Mouse (Mus musculus) heart, embryonic 16.5 days (tissue): Measurements from ENCODE around the gene Ccdc191. TPM values are rescaled to one million over a fixed set of nuclear protein-coding genes. Genes with fewer than 3 reads are reported as not detected.

Source experiments
- ATAC-seq: fragments of 200-750 bp; cut with Nextera tagmentation; replicated peaks from 2 replicates; pipeline ENCODE4 v1.8.0; 2017; ENCODE audit warnings: moderate number of reproducible peaks; ENCODE audit not compliant: insufficient read depth, low FRiP score; ENCODE audit errors: extremely low read depth
- H3K27ac ChIP-seq: fragments of 300-500 bp; sonication (generic); 2 replicates; pipeline ENCODE4 v1.5.1; 2014; ENCODE audit warnings: mild to moderate bottlenecking, low read length, control low read depth, moderate library complexity
- H3K27me3 ChIP-seq: fragments of 300-500 bp; sonication (generic); 2 replicates; pipeline ENCODE4 v1.6.1; 2014; ENCODE audit warnings: low read length, mixed read lengths; ENCODE audit not compliant: control insufficient read depth, insufficient read depth
- H3K36me3 ChIP-seq: fragments of 300-500 bp; sonication (generic); 2 replicates; pipeline ENCODE4 v1.6.1; 2014; ENCODE audit not compliant: control insufficient read depth, insufficient read depth
- H3K4me1 ChIP-seq: fragments of 300-500 bp; sonication (generic); 2 replicates; pipeline ENCODE4 v1.6.1; 2014; ENCODE audit warnings: low read length, mixed read lengths; ENCODE audit not compliant: control insufficient read depth, insufficient read depth
- H3K4me2 ChIP-seq: fragments of 300-500 bp; sonication (generic); 2 replicates; pipeline ENCODE4 v1.6.1; 2014; ENCODE audit warnings: low read depth, mild to moderate bottlenecking, control low read depth, low read length
- H3K4me3 ChIP-seq: fragments of 300-500 bp; sonication (generic); 2 replicates; pipeline ENCODE4 v1.5.1; 2014; ENCODE audit warnings: mild to moderate bottlenecking, control low read depth, low read length
- H3K9ac ChIP-seq: fragments of 300-500 bp; sonication (generic); 2 replicates; pipeline ENCODE4 v1.6.1; 2014; ENCODE audit warnings: low read length, control low read depth
- H3K9me3 ChIP-seq: fragments of 300-500 bp; sonication (generic); replicated peaks from 2 replicates; pipeline ENCODE4 v1.6.1; 2016; ENCODE audit warnings: low read length; ENCODE audit not compliant: control insufficient read depth
- WGBS: fragments of 180-500 bp; shearing (Covaris S2); extraction: QIAGEN DNeasy Blood & Tissue Kit; methylation state at CpG from one replicate; pipeline ENCODE4 v1.1.7; 2014; 5-methylcytosine and 5-hydroxymethylcytosine counted together
- polyA plus RNA-seq: library from polyadenylated mRNA; unstranded; fragments of >200 nt; fragmentation: Nextera tagmentation; extraction: Ambion mirVana; gene quantifications from 2 replicates; pipeline ENCODE4 v1.2.1, GENCODE M21; 2015

Gene Ccdc191
- polyA plus RNA-seq, 1 experiment from 2014 or later = 8.8 TPM

DNA sequence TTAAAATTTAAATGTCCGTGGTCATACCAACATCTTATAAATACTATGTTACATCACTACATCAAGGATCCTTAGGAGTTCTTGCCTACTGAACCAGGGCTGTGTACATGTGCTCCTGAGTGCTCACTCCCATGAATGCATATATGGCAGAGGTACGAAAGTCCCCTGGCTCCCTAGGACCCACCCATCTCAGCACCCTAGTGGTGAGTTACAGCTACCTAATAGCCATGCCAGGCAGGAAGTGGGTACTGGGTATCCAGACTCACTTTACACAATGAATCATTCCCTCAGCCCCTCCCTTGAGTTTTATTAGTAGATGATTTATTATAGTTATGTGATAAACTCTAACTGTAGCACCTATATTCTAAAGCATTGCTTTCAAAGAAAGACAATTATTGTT, 7.3 kb upstream of the Ccdc191 start:
- H3K4me3 ChIP-seq = no peak overlapping the region
- ATAC-seq = no peak
- peaks cover 6% of the 10 kb centered on the region; the same call in 1 of the 2 replicates for H3K36me3 ChIP-seq
- H3K9me3 ChIP-seq = no peaks in the 10 kb centered on the region
- no peaks in the 10 kb centered on the region for H3K27me3 ChIP-seq
- no peak overlapping the region for H3K27ac ChIP-seq
- H3K4me2 ChIP-seq = no peak overlapping the region
- H3K9ac ChIP-seq = no peak overlapping the region
- H3K4me1 ChIP-seq = no peaks in the 10 kb centered on the region
- 94% methylated on average over 2 of the region's 2 CpGs for WGBS

DNA sequence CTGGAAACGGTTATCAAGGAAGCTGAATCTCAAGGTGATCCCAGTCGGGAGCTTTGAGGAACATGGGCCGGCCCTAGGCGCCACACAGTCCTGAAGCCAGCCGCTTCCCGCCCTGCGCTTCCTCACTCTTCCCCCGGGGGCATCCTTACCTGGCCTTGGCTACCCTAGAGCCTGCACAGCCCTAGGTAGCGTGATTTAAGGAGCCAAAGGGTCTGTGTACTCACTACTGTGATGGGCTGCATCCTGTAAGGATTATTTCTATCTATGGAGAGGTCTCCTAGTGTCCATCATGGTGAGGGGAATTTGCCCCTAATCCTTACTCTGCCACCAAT, 371 bp downstream of the Ccdc191 start:
- Histone ChIP-seq H3K27me3 (no peaks in the 10 kb centered on the region), H3K4me3 (peak overlapping the region; percentile 85), H3K9ac (peak overlapping the region; percentile 91), H3K27ac (peak overlapping the region; percentile 79), H3K9me3 (peaks cover 3% of the 10 kb centered on the region; the same call in 1 of the 2 replicates), H3K4me2 (peak overlapping the region; percentile 84), H3K4me1 (peaks cover 11% of the 10 kb centered on the region; the same call in 1 of the 2 replicates), H3K36me3 (no peaks in the 10 kb centered on the region)
- peak; percentile 92 for ATAC-seq
- WGBS = 0% methylated on average over 9 of the region's 9 CpGs

DNA sequence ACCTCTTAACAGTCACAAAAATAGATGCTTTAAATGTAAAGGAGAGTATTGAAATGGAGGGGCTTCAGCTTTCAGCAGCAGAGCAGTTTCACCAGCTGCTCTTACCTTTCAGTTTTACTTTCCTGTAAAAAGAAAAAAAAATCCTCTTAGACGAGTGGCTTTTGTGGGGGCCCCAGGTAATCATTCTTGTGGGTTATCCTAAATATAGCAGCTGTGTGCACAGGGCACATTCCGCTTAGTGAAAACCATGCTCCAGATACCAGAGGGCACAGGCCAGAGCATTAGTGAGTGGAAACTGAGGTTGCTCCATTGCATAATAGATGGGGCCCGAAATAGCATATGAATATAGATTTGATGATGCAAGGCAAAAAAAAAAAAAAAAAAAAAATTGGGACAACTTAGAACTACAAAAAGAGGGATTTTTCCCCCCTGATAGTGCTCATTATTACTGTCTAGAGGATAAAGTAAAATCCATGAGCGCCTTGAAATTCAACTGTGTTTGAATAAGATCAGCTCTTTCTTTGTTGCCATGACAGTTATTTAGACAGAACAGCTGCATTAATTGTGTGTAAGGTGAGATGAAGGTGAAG, 1.2 kb downstream of the Ccdc191 start:
- Histone ChIP-seq H3K4me3 (peak overlapping the region; percentile 8; the same call in 1 of the 2 replicates), H3K9ac (peak overlapping the region; percentile 91), H3K4me2 (peak overlapping the region; percentile 84), H3K27me3 (no peaks in the 10 kb centered on the region), H3K4me1 (peaks cover 11% of the 10 kb centered on the region; the same call in 1 of the 2 replicates), H3K27ac (peak overlapping the region; percentile 55), H3K36me3 (no peaks in the 10 kb centered on the region), H3K9me3 (peaks cover 3% of the 10 kb centered on the region; the same call in 1 of the 2 replicates)
- 55% methylated on average over 4 of the region's 4 CpGs for WGBS
- no peak for ATAC-seq

DNA sequence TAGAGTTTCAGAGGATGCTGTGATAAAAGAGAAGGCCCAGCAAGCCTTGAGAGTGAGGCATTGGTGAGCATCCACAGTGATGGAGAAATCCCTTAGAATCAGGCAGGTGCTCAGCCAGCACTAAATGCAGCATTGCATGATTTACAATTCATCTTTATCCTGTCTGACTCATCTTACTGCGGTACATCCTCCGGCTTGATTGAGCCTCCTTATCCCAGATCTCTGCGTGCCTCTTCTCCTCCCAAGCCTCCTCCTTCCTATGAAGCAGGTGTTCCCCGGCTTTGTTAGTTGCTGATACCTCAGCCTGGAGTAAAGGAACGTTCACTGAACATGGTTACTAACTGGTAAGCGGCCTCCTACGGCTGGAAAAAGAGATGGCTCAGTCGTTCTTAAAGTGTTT, 4.9 kb downstream of the Ccdc191 start:
- no peaks in the 10 kb centered on the region for H3K9me3 ChIP-seq
- ATAC-seq = no peak
- no peaks in the 10 kb centered on the region for H3K36me3 ChIP-seq
- H3K4me2 ChIP-seq = no peak overlapping the region
- peaks cover 6% of the 10 kb centered on the region; the same call in 1 of the 2 replicates for H3K4me1 ChIP-seq
- H3K27ac ChIP-seq = no peak overlapping the region
- H3K27me3 ChIP-seq = no peaks in the 10 kb centered on the region
- WGBS = 82% methylated on average over 8 of the region's 8 CpGs
- H3K9ac ChIP-seq = no peak overlapping the region
- H3K4me3 ChIP-seq = no peak overlapping the region

DNA sequence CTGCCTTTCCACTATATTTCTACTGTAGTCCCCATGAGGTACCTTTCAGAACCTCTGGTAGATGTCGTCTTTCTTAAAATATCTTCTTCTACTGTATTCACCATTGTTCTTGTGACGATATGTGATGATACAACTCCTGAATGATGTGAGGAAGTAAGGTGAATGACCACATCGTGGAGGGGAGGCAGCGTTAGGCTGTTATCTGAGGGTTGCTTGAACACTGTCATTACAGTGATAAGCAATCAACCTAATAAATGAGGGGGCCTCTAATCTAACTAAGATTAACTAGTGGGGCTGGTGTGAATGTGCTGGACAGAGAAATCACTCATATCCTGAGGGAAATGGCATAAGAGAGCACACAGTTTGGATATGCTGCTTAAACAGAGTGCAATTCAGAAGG, 10.5 kb downstream of the Ccdc191 start:
- H3K4me1 ChIP-seq = no peaks in the 10 kb centered on the region
- WGBS = 55% methylated on average over 4 of the region's 4 CpGs
- H3K4me2 ChIP-seq = no peak overlapping the region
- ATAC-seq = no peak
- no peak overlapping the region for H3K9ac ChIP-seq
- H3K27ac ChIP-seq = no peak overlapping the region
- no peaks in the 10 kb centered on the region for H3K9me3 ChIP-seq
- H3K27me3 ChIP-seq = no peaks in the 10 kb centered on the region
- H3K4me3 ChIP-seq = no peak overlapping the region
- H3K36me3 ChIP-seq = no peaks in the 10 kb centered on the region

DNA sequence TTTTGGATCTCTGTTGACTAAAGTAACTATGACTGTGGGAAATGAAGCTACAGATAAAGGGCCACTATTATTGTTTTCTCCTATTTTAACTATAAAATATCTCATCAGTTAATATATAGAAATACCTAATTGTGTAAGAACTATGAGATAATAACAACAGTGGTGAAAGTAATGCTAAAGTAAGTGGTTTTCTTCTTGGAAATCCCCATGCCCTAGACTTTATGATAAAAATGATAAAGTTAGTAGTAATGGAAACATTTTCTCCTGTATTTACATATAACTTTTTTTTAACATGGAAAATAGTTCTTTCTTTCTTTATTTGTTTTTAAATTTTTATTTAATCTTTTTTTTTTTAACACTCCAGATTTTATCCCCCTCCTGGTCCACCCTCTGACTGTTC, 11.0 kb downstream of the Ccdc191 start:
- no peak overlapping the region for H3K4me2 ChIP-seq
- H3K4me3 ChIP-seq = no peak overlapping the region
- H3K36me3 ChIP-seq = no peaks in the 10 kb centered on the region
- H3K4me1 ChIP-seq = no peaks in the 10 kb centered on the region
- H3K27me3 ChIP-seq = no peaks in the 10 kb centered on the region
- H3K9ac ChIP-seq = no peak overlapping the region
- H3K27ac ChIP-seq = no peak overlapping the region
- no peaks in the 10 kb centered on the region for H3K9me3 ChIP-seq
- no peak for ATAC-seq

DNA sequence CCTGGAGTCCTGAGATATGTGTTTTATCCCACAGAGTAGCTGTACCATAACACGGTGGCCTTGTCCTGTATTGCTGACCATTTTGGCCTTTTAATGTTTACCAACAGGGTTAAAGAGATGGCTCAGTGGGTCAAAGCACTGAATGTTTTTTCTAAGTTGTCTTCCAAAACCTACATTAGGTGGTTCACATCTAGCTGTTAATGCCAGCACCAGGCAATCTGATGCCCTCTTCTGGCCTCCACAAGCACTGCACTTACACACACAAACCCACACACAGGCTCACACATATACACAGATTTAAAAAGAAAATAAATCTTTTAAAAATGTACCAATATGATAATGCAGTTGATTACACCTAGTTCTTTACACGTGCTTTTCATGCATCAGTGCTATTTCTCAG, 19.3 kb downstream of the Ccdc191 start:
- Histone ChIP-seq H3K4me3 (no peak overlapping the region), H3K36me3 (peaks cover 3% of the 10 kb centered on the region; the same call in 1 of the 2 replicates), H3K27ac (no peak overlapping the region), H3K4me2 (no peak overlapping the region), H3K9me3 (no peaks in the 10 kb centered on the region), H3K9ac (no peak overlapping the region), H3K4me1 (no peaks in the 10 kb centered on the region), H3K27me3 (no peaks in the 10 kb centered on the region)
- WGBS = 81% methylated on average over 2 of the region's 2 CpGs
- no peak for ATAC-seq

DNA sequence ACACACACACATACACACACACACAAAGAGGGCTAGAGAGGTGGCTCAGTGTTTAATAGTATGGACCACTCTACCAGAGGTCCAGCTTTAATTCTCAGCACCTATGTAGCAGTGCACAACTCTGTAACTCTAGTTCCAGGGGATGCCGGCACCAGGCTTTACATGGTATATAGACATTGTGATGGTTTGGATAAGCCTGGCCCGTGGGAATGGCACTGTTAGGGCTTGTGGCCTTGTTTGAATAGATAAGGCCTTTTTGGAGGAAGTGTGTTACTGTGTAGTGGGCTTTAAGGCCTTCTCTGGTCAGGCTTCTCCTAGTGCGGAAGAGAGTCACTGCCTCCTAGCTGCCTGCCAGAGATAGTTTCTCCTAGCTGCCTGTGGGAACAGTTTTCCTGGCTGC, 29.3 kb downstream of the Ccdc191 start:
- Histone ChIP-seq H3K4me2 (no peak overlapping the region), H3K9ac (no peak overlapping the region), H3K27me3 (no peaks in the 10 kb centered on the region), H3K27ac (no peak overlapping the region), H3K9me3 (no peaks in the 10 kb centered on the region), H3K36me3 (no peaks in the 10 kb centered on the region), H3K4me1 (no peaks in the 10 kb centered on the region), H3K4me3 (no peak overlapping the region)
- WGBS = 68% methylated on average over 3 of the region's 3 CpGs
- ATAC-seq = no peak

DNA sequence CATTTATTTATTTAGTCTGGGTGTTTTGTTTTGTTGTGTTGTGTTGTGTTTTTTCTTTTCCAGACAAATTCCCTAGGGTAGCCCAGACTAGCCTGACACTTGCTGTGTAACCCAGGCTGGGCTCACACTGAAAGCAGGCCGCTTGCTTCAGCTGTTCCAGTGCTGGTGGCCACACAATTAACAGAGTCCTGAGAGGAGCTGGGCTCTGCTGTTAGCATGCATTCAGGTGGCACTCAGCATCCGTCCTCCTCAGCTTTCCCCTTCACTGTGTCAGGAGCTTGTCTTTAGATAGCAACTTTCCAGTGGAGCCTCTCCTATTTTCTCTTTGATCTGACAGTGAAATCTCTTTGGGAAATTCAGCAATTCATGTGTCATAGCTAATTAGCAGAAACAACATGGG, 32.4 kb downstream of the Ccdc191 start:
- H3K27me3 ChIP-seq = no peaks in the 10 kb centered on the region
- no peak overlapping the region for H3K27ac ChIP-seq
- no peak overlapping the region for H3K4me3 ChIP-seq
- H3K4me2 ChIP-seq = no peak overlapping the region
- ATAC-seq = no peak
- 78% methylated on average over 2 of the region's 2 CpGs for WGBS
- peaks cover 3% of the 10 kb centered on the region; the same call in 1 of the 2 replicates for H3K4me1 ChIP-seq
- H3K9ac ChIP-seq = no peak overlapping the region
- no peaks in the 10 kb centered on the region for H3K36me3 ChIP-seq
- no peaks in the 10 kb centered on the region for H3K9me3 ChIP-seq
